Mouse (Mus musculus) liver, embryonic 13.5 days (tissue): ENCODE results near the gene Vstm4. TPM values are rescaled to one million over a fixed set of nuclear protein-coding genes. Genes with fewer than 3 reads are reported as not detected.

Source experiments
- ATAC-seq: fragments of 200-750 bp; cut with Nextera tagmentation; 2 replicates; pipeline ENCODE4 v1.8.0; 2017; ENCODE audit warnings: low read depth, mild to moderate bottlenecking, moderate number of reproducible peaks, moderate library complexity
- DNase-seq: peaks from one replicate; pipeline ENCODE4 v3.0.0; 2022
- H3K27ac ChIP-seq: fragments of 300-500 bp; sonication (generic); 2 replicates; pipeline ENCODE4 v1.5.1; 2015; ENCODE audit warnings: moderate library complexity, mild to moderate bottlenecking, inconsistent platforms
- H3K27me3 ChIP-seq: fragments of 300-500 bp; sonication (generic); 2 replicates; pipeline ENCODE4 v1.6.1; 2015; ENCODE audit warnings: mild to moderate bottlenecking, inconsistent platforms
- H3K36me3 ChIP-seq: fragments of 300-500 bp; sonication (generic); 2 replicates; pipeline ENCODE4 v1.6.1; 2015; ENCODE audit warnings: mild to moderate bottlenecking, inconsistent platforms
- H3K4me1 ChIP-seq: fragments of 300-500 bp; sonication (generic); replicated peaks from 2 replicates; pipeline ENCODE4 v1.6.1; 2015; ENCODE audit warnings: inconsistent platforms
- H3K4me2 ChIP-seq: fragments of 300-500 bp; sonication (generic); 2 replicates; pipeline ENCODE4 v1.6.1; 2015; ENCODE audit warnings: inconsistent platforms, mild to moderate bottlenecking, moderate library complexity
- H3K4me3 ChIP-seq: fragments of 300-500 bp; sonication (generic); replicated peaks from 2 replicates; pipeline ENCODE4 v1.5.1; 2015; ENCODE audit warnings: mild to moderate bottlenecking, inconsistent platforms
- H3K9ac ChIP-seq: fragments of 300-500 bp; sonication (generic); 2 replicates; pipeline ENCODE4 v1.6.1; 2015; ENCODE audit warnings: mild to moderate bottlenecking, inconsistent platforms
- H3K9me3 ChIP-seq: fragments of 300-500 bp; sonication (generic); replicated peaks from 2 replicates; pipeline ENCODE4 v1.6.1; 2016; ENCODE audit warnings: inconsistent platforms
- WGBS: fragments of 180-500 bp; shearing (Covaris S2); methylation state at CpG from one replicate; pipeline ENCODE4 v1.1.7; 2015; ENCODE audit not compliant: insufficient replicate concordance; 5-methylcytosine and 5-hydroxymethylcytosine counted together
- polyA plus RNA-seq: library from polyadenylated mRNA; unstranded; fragments of >200 nt; fragmentation: Nextera tagmentation; extraction: Ambion mirVana; gene quantifications from 2 replicates; pipeline ENCODE4 v1.2.1, GENCODE M21; 2015

Vstm4 gene
- polyA plus RNA-seq, 1 experiment from 2014 or later, result 4.2 TPM

- Histone ChIP-seq H3K4me1 (peaks cover 5% of the 10 kb centered on the region; the same call in 1 of the 2 replicates), H3K9me3 (no peaks in the 10 kb centered on the region), H3K27me3 (no peaks in the 10 kb centered on the region), H3K36me3 (no peaks in the 10 kb centered on the region), H3K4me3 (no peak overlapping the region), H3K9ac (no peak overlapping the region), H3K4me2 (no peak overlapping the region), H3K27ac (no peak overlapping the region)
- 53% methylated on average over 2 of the region's 2 CpGs for WGBS
- no peak for DNase-seq
- ATAC-seq, result no peak
These were observed 40.3 kb downstream of the Vstm4 start for GRCm38 (mm10) chr14:32896896-32897295.

GRCm38 (mm10) chr14:32903203-32903602 is 46.6 kb downstream of the Vstm4 start:
- Histone ChIP-seq H3K27ac (peak overlapping the region; percentile 67), H3K4me1 (peaks cover 5% of the 10 kb centered on the region; the same call in 1 of the 2 replicates), H3K9me3 (no peaks in the 10 kb centered on the region), H3K9ac (no peak overlapping the region), H3K36me3 (no peaks in the 10 kb centered on the region), H3K4me3 (no peak overlapping the region), H3K27me3 (no peaks in the 10 kb centered on the region), H3K4me2 (no peak overlapping the region)
- DNase-seq, result no peak
- ATAC-seq, result peak; percentile 75
- WGBS, result 45% methylated on average over 3 of the region's 3 CpGs

- no peak overlapping the region for H3K9ac ChIP-seq
- H3K4me2 ChIP-seq, result no peak overlapping the region
- no peak overlapping the region for H3K4me3 ChIP-seq
- ATAC-seq, result no peak
- DNase-seq, result no peak
- no peaks in the 10 kb centered on the region for H3K36me3 ChIP-seq
- no peaks in the 10 kb centered on the region for H3K9me3 ChIP-seq
- H3K27ac ChIP-seq, result no peak overlapping the region
- no peaks in the 10 kb centered on the region for H3K4me1 ChIP-seq
- no peaks in the 10 kb centered on the region for H3K27me3 ChIP-seq
- WGBS, result 63% methylated on average over 3 of the region's 3 CpGs
These were observed 50.0 kb downstream of the Vstm4 start for GRCm38 (mm10) chr14:32906545-32906944.

GRCm38 (mm10) chr14:32909112-32909511 is 52.6 kb downstream of the Vstm4 start:
- 59% methylated on average over 6 of the region's 6 CpGs for WGBS
- Histone ChIP-seq H3K27ac (no peak overlapping the region), H3K9me3 (no peaks in the 10 kb centered on the region), H3K4me2 (no peak overlapping the region), H3K4me3 (no peak overlapping the region), H3K27me3 (no peaks in the 10 kb centered on the region), H3K4me1 (no peaks in the 10 kb centered on the region), H3K36me3 (no peaks in the 10 kb centered on the region), H3K9ac (no peak overlapping the region)
- ATAC-seq, result no peak
- DNase-seq, result no peak

GRCm38 (mm10) chr14:32911187-32911586 is 54.6 kb downstream of the Vstm4 start:
- ATAC-seq (no peak), DNase-seq (no peak)

GRCm38 (mm10) chr14:32915360-32915759 is 58.8 kb downstream of the Vstm4 start:
- no peak for DNase-seq
- 45% methylated on average over 2 of the region's 2 CpGs for WGBS
- H3K9ac ChIP-seq, result no peak overlapping the region

More at GRCm38 (mm10) chr14:32911187-32911586, 54.6 kb downstream of the Vstm4 start:
- no peak overlapping the region for H3K4me2 ChIP-seq
- 69% methylated on average over 4 of the region's 4 CpGs for WGBS
- H3K36me3 ChIP-seq, result no peaks in the 10 kb centered on the region
- H3K4me1 ChIP-seq, result peaks cover 3% of the 10 kb centered on the region; the same call in 1 of the 2 replicates
- H3K27ac ChIP-seq, result no peak overlapping the region
- no peaks in the 10 kb centered on the region for H3K9me3 ChIP-seq
- H3K9ac ChIP-seq, result no peak overlapping the region
- H3K4me3 ChIP-seq, result no peak overlapping the region
- H3K27me3 ChIP-seq, result no peaks in the 10 kb centered on the region

GRCm38 (mm10) chr14:32917919-32918318 is 61.4 kb downstream of the Vstm4 start:
- Histone ChIP-seq H3K27ac (no peak overlapping the region), H3K27me3 (no peaks in the 10 kb centered on the region), H3K36me3 (no peaks in the 10 kb centered on the region), H3K9ac (no peak overlapping the region), H3K4me3 (no peak overlapping the region), H3K4me1 (peaks cover 7% of the 10 kb centered on the region; the same call in 1 of the 2 replicates), H3K4me2 (no peak overlapping the region), H3K9me3 (no peaks in the 10 kb centered on the region)
- DNase-seq, result no peak
- WGBS, result 92% methylated on average over 1 of the region's 1 CpGs
- peak; percentile 57; the same call in 1 of the 2 replicates for ATAC-seq

More at GRCm38 (mm10) chr14:32915360-32915759, 58.8 kb downstream of the Vstm4 start:
- Histone ChIP-seq H3K4me1 (peaks cover 7% of the 10 kb centered on the region; the same call in 1 of the 2 replicates), H3K4me2 (no peak overlapping the region), H3K4me3 (no peak overlapping the region), H3K9me3 (no peaks in the 10 kb centered on the region), H3K27ac (no peak overlapping the region), H3K36me3 (no peaks in the 10 kb centered on the region), H3K27me3 (no peaks in the 10 kb centered on the region)
- ATAC-seq, result no peak

- no peak overlapping the region for H3K9ac ChIP-seq
- H3K27ac ChIP-seq, result no peak overlapping the region
- no peak for ATAC-seq
- 73% methylated on average over 9 of the region's 9 CpGs for WGBS
- H3K27me3 ChIP-seq, result no peaks in the 10 kb centered on the region
- H3K9me3 ChIP-seq, result no peaks in the 10 kb centered on the region
- H3K4me2 ChIP-seq, result no peak overlapping the region
- H3K4me1 ChIP-seq, result no peaks in the 10 kb centered on the region
- DNase-seq, result no peak
- no peaks in the 10 kb centered on the region for H3K36me3 ChIP-seq
- H3K4me3 ChIP-seq, result no peak overlapping the region
These were observed 67.3 kb downstream of the Vstm4 start for GRCm38 (mm10) chr14:32923871-32924270.

- ATAC-seq (no peak), DNase-seq (no peak)
- 32% methylated on average over 10 of the region's 10 CpGs for WGBS
- Histone ChIP-seq H3K4me2 (no peak overlapping the region), H3K4me3 (no peak overlapping the region), H3K36me3 (no peaks in the 10 kb centered on the region), H3K9me3 (no peaks in the 10 kb centered on the region), H3K27me3 (no peaks in the 10 kb centered on the region), H3K9ac (no peak overlapping the region), H3K4me1 (no peaks in the 10 kb centered on the region), H3K27ac (no peak overlapping the region)
These were observed 75.2 kb downstream of the Vstm4 start for GRCm38 (mm10) chr14:32931709-32932108.

GRCm38 (mm10) chr14:32932220-32932619 is 75.7 kb downstream of the Vstm4 start:
- ATAC-seq, result no peak
- WGBS, result 65% methylated on average over 8 of the region's 8 CpGs
- Histone ChIP-seq H3K9ac (no peak overlapping the region), H3K4me3 (no peak overlapping the region), H3K4me2 (no peak overlapping the region), H3K27ac (no peak overlapping the region), H3K27me3 (no peaks in the 10 kb centered on the region), H3K36me3 (no peaks in the 10 kb centered on the region), H3K9me3 (no peaks in the 10 kb centered on the region), H3K4me1 (no peaks in the 10 kb centered on the region)
- DNase-seq, result no peak

GRCm38 (mm10) chr14:32934064-32934463 is 77.5 kb downstream of the Vstm4 start:
- no peak overlapping the region for H3K27ac ChIP-seq
- no peak overlapping the region for H3K4me3 ChIP-seq
- no peak overlapping the region for H3K9ac ChIP-seq
- no peak overlapping the region for H3K4me2 ChIP-seq
- H3K9me3 ChIP-seq, result no peaks in the 10 kb centered on the region
- WGBS, result 59% methylated on average over 6 of the region's 6 CpGs
- no peaks in the 10 kb centered on the region for H3K27me3 ChIP-seq
- H3K4me1 ChIP-seq, result no peaks in the 10 kb centered on the region
- no peak for DNase-seq
- no peaks in the 10 kb centered on the region for H3K36me3 ChIP-seq
- ATAC-seq, result no peak

- WGBS, result 63% methylated on average over 5 of the region's 5 CpGs
- no peaks in the 10 kb centered on the region for H3K9me3 ChIP-seq
- no peaks in the 10 kb centered on the region for H3K36me3 ChIP-seq
- H3K9ac ChIP-seq, result no peak overlapping the region
- no peak for DNase-seq
- no peak overlapping the region for H3K4me2 ChIP-seq
- ATAC-seq, result no peak
- H3K4me1 ChIP-seq, result no peaks in the 10 kb centered on the region
- no peak overlapping the region for H3K27ac ChIP-seq
- H3K4me3 ChIP-seq, result no peak overlapping the region
- no peaks in the 10 kb centered on the region for H3K27me3 ChIP-seq
These were observed 82.7 kb downstream of the Vstm4 start for GRCm38 (mm10) chr14:32939217-32939616.
